Mouse (Mus musculus) stomach, embryonic 14.5 days (tissue): ENCODE results near the gene Spindoc. TPM values are rescaled to one million over a fixed set of nuclear protein-coding genes. Genes with fewer than 3 reads are reported as not detected.

ENCODE experiments used
- ATAC-seq: fragments of 200-750 bp; cut with Nextera tagmentation; 2 replicates; pipeline ENCODE4 v1.8.0; 2017; ENCODE audit warnings: low read depth, moderate TSS enrichment; ENCODE audit not compliant: insufficient number of reproducible peaks, insufficient read depth, low FRiP score
- H3K27ac ChIP-seq: fragments of 300-500 bp; sonication (generic); 2 replicates; pipeline ENCODE4 v1.5.1; 2014; ENCODE audit warnings: mild to moderate bottlenecking, low read length, moderate library complexity, mixed read lengths
- H3K27me3 ChIP-seq: fragments of 300-500 bp; sonication (generic); 2 replicates; pipeline ENCODE4 v1.6.1; 2014; ENCODE audit warnings: low read length, control low read depth, mixed read lengths; ENCODE audit not compliant: control insufficient read depth, insufficient read depth
- H3K36me3 ChIP-seq: fragments of 300-500 bp; sonication (generic); 2 replicates; pipeline ENCODE4 v1.6.1; 2014; ENCODE audit warnings: mild to moderate bottlenecking, control low read depth, low read length, moderate library complexity, mixed read lengths; ENCODE audit not compliant: control insufficient read depth, insufficient read depth
- H3K4me1 ChIP-seq: fragments of 300-500 bp; sonication (generic); 2 replicates; pipeline ENCODE4 v1.6.1; 2014; ENCODE audit warnings: low read length, control low read depth, mixed read lengths; ENCODE audit not compliant: control insufficient read depth, insufficient read depth
- H3K4me2 ChIP-seq: fragments of 300-500 bp; sonication (generic); replicated peaks from 2 replicates; pipeline ENCODE4 v1.6.1; 2014; ENCODE audit warnings: low read depth, low read length, control low read depth
- H3K4me3 ChIP-seq: fragments of 300-500 bp; sonication (generic); 2 replicates; pipeline ENCODE4 v1.5.1; 2014; ENCODE audit warnings: low read depth, low read length, control low read depth
- H3K9ac ChIP-seq: fragments of 300-500 bp; sonication (generic); replicated peaks from 2 replicates; pipeline ENCODE4 v1.6.1; 2014; ENCODE audit warnings: low read depth, mild to moderate bottlenecking, control low read depth, low read length, moderate library complexity, mixed read lengths
- H3K9me3 ChIP-seq: fragments of 300-500 bp; sonication (generic); 2 replicates; pipeline ENCODE4 v1.6.1; 2016; ENCODE audit warnings: low read depth, low read length, control low read depth; ENCODE audit not compliant: control insufficient read depth
- WGBS: fragments of 180-500 bp; shearing (Covaris S2); extraction: QIAGEN DNeasy Blood & Tissue Kit; methylation state at CpG from one replicate; pipeline ENCODE4 v1.1.7; 2014; 5-methylcytosine and 5-hydroxymethylcytosine counted together
- polyA plus RNA-seq: library from polyadenylated mRNA; unstranded; fragments of >200 nt; fragmentation: Nextera tagmentation; extraction: Ambion mirVana; gene quantifications from 2 replicates; pipeline ENCODE4 v1.2.1, GENCODE M21; 2014

Gene Spindoc
- polyA plus RNA-seq, 1 experiment from 2014 or later, result 29.9 TPM

GRCm38 (mm10) chr19:7345235-7345755 lies 37.5 kb downstream of the Spindoc start:
- H3K4me3 ChIP-seq, result no peak overlapping the region
- H3K27me3 ChIP-seq, result no peaks in the 10 kb centered on the region
- no peak overlapping the region for H3K27ac ChIP-seq
- H3K9ac ChIP-seq, result no peak overlapping the region
- 24% methylated on average over 4 of the region's 4 CpGs for WGBS
- H3K4me2 ChIP-seq, result no peak overlapping the region
- no peak for ATAC-seq
- H3K4me1 ChIP-seq, result 0 out of 2 replicates have a peak, but pooled peaks cover 3% of the 10 kb centered on the region
- no peaks in the 10 kb centered on the region for H3K36me3 ChIP-seq
- H3K9me3 ChIP-seq, result no peaks in the 10 kb centered on the region

GRCm38 (mm10) chr19:7342646-7343045 lies 40.1 kb downstream of the Spindoc start:
- Histone ChIP-seq H3K27me3 (no peaks in the 10 kb centered on the region), H3K4me2 (no peak overlapping the region), H3K4me3 (no peak overlapping the region), H3K27ac (no peak overlapping the region), H3K36me3 (no peaks in the 10 kb centered on the region), H3K9ac (no peak overlapping the region), H3K4me1 (peaks cover 28% of the 10 kb centered on the region), H3K9me3 (no peaks in the 10 kb centered on the region)
- WGBS, result 74% methylated on average over 2 of the region's 2 CpGs
- ATAC-seq, result no peak

GRCm38 (mm10) chr19:7341512-7342397 lies 41.0 kb downstream of the Spindoc start, which contains the start of gene Mark2:
TSS of gene Mark2 (minus strand) at chr19:7341860.
- Histone ChIP-seq H3K9ac (peak within 1 kb of the TSS; percentile 96), H3K27me3 (no peaks in the 10 kb centered on the region), H3K36me3 (no peaks in the 10 kb centered on the region), H3K4me1 (peaks cover 35% of the 10 kb centered on the region), H3K4me2 (peak within 1 kb of the TSS; percentile 70), H3K4me3 (peak within 1 kb of the TSS; percentile 98), H3K9me3 (no peaks in the 10 kb centered on the region), H3K27ac (peak within 1 kb of the TSS; percentile 91)
- WGBS, result 2% methylated on average over 63 of the region's 63 CpGs
- ATAC-seq, result peak; percentile 91

- ATAC-seq, result peak; percentile 73
- Histone ChIP-seq H3K27me3 (no peaks in the 10 kb centered on the region), H3K9me3 (no peaks in the 10 kb centered on the region), H3K36me3 (no peaks in the 10 kb centered on the region), H3K4me2 (peak overlapping the region; percentile 70), H3K4me3 (peak overlapping the region; percentile 98), H3K4me1 (peaks cover 35% of the 10 kb centered on the region), H3K27ac (peak overlapping the region; percentile 91), H3K9ac (peak overlapping the region; percentile 96)
- under 1% methylated on average over 27 of the region's 46 CpGs for WGBS
Observed at GRCm38 (mm10) chr19:7340780-7341475, 41.9 kb downstream of the Spindoc start.

- under 1% methylated on average over 15 of the region's 15 CpGs for WGBS
- Histone ChIP-seq H3K4me3 (peak overlapping the region; percentile 98), H3K36me3 (no peaks in the 10 kb centered on the region), H3K4me1 (peaks cover 35% of the 10 kb centered on the region), H3K4me2 (peak overlapping the region; percentile 70), H3K9me3 (no peaks in the 10 kb centered on the region), H3K27me3 (no peaks in the 10 kb centered on the region), H3K9ac (peak overlapping the region; percentile 96), H3K27ac (peak overlapping the region; percentile 91; the same call in 1 of the 2 replicates)
- no peak for ATAC-seq
Observed at GRCm38 (mm10) chr19:7340371-7340779, 42.4 kb downstream of the Spindoc start.

GRCm38 (mm10) chr19:7339867-7340266 lies 42.9 kb downstream of the Spindoc start:
- Histone ChIP-seq H3K4me3 (peak overlapping the region; percentile 98), H3K4me1 (peaks cover 35% of the 10 kb centered on the region), H3K36me3 (no peaks in the 10 kb centered on the region), H3K27ac (peak overlapping the region; percentile 61; the same call in 1 of the 2 replicates), H3K9me3 (no peaks in the 10 kb centered on the region), H3K4me2 (peak overlapping the region; percentile 70), H3K27me3 (no peaks in the 10 kb centered on the region), H3K9ac (peak overlapping the region; percentile 96)
- no peak for ATAC-seq
- 27% methylated on average over 4 of the region's 4 CpGs for WGBS

GRCm38 (mm10) chr19:7339026-7339425 lies 43.8 kb downstream of the Spindoc start:
- Histone ChIP-seq H3K9ac (peak overlapping the region; percentile 96), H3K4me2 (peak overlapping the region; percentile 70), H3K36me3 (no peaks in the 10 kb centered on the region), H3K27me3 (no peaks in the 10 kb centered on the region), H3K4me3 (peak overlapping the region; percentile 98), H3K27ac (peak overlapping the region; percentile 61), H3K9me3 (no peaks in the 10 kb centered on the region), H3K4me1 (peaks cover 39% of the 10 kb centered on the region)
- 39% methylated on average over 5 of the region's 5 CpGs for WGBS
- no peak for ATAC-seq

- H3K4me1 ChIP-seq, result peaks cover 42% of the 10 kb centered on the region
- peak overlapping the region; percentile 48; the same call in 1 of the 2 replicates for H3K27ac ChIP-seq
- WGBS, result 71% methylated on average over 2 of the region's 2 CpGs
Observed at GRCm38 (mm10) chr19:7337781-7338342, 44.9 kb downstream of the Spindoc start.

More at GRCm38 (mm10) chr19:7337781-7338342, 44.9 kb downstream of the Spindoc start:
- Histone ChIP-seq H3K9me3 (no peaks in the 10 kb centered on the region), H3K27me3 (no peaks in the 10 kb centered on the region), H3K4me2 (no peak overlapping the region), H3K4me3 (no peak overlapping the region), H3K36me3 (no peaks in the 10 kb centered on the region), H3K9ac (no peak overlapping the region)
- ATAC-seq, result no peak
